Mouse (Mus musculus) spleen, adult 12 weeks (tissue): Measurements from ENCODE around the gene Ap1s3.

ENCODE experiments used
- DNase-seq: peaks from one replicate; pipeline ENCODE4 v3.0.0; 2022; ENCODE audit warnings: low spot score

Ap1s3 gene

GRCm38 (mm10) chr1:79592721-79593277, 79.0 kb downstream of the Ap1s3 start:
- DNase-seq, result no peak

DNA sequence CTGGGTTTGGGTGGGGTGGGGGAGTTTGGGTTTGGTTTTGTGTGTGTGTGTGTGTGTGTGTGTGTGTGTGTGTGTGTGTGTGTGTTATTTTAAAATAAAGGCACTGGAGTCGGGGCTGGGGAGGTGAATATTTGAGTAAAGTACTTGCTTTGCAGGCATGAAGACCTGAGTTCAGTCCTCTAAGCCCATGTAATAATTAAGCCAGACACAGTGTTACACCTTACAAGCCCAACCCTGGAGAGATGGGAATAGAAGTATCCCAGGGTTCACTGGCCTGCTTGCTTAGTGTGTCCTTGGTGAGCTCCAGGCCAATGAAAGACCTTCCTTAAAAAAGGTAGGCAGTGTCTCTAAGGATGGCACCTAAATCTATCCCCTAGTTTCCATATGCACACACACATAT, 80.7 kb downstream of the Ap1s3 start:
- no peak for DNase-seq

GRCm38 (mm10) chr1:79589971-79590763, 81.6 kb downstream of the Ap1s3 start:
- no peak for DNase-seq

GRCm38 (mm10) chr1:79589424-79589823, 82.3 kb downstream of the Ap1s3 start:
- no peak for DNase-seq

DNA sequence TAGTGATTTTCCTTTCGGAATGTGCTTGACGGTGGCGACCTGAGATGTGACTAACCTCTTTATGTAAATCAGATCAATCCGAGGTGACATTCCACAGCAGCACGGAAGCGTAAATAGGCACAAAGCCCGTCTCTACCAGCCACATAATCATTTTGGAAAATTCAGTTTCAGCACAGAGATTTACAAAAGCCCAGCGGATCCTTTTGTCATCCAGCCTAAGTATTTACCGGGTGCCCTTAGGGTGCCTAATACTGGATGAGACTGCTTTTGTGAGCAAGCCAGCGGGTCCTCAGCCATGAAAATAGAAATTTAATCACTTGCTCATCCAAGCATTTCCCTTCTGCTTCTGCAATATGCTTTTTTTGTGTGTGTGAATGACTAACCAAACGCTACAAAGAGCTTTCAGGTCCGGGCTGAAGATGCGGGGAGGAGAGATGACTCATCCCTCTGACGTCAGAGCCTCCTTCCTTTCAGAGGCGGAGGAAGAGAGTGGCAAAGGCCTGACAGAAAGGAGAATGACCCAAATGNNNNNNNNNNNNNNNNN, 90.6 kb downstream of the Ap1s3 start:
- no peak for DNase-seq

DNA sequence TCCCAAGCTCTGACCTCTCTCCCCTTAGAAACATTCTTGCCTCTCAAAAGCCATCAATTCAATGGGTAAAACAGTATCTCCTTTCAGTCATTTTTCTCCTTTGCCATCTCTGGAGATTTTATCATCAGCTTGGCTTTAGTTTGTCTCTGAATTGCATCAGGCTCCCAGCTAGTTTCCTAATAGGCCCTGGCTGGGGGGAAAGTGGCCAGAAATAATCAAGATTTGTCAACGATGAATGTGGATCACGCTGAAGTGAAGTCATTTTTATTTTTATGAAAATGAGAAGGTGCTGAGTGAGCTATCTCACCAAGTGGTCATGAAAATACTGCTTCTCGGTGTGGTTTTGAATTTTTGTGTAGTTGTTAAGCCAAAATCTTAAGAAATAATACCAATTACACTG, 94.4 kb downstream of the Ap1s3 start:
- DNase-seq, result no peak

DNA sequence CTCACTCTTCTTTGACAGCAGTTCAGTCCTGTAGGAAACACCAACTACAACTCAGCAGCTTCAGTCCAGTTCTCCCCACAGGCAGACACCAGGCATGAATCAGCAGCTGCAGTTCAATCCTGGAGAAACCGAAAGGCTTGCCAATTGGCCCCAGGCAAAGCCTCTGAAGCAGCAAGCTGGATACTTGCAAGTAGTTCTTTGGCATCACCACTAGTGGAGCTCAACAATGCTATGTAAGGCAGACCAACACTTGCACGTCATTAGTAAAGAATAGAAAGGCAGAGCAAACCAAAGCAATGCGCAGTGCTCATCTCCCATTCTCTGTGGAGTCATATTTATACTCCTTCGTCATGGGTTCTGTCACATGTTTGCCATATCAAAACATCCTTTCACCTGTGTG, 99.9 kb downstream of the Ap1s3 start:
- DNase-seq, result no peak

GRCm38 (mm10) chr1:79571126-79571525, 100.6 kb downstream of the Ap1s3 start:
- DNase-seq, result no peak

DNA sequence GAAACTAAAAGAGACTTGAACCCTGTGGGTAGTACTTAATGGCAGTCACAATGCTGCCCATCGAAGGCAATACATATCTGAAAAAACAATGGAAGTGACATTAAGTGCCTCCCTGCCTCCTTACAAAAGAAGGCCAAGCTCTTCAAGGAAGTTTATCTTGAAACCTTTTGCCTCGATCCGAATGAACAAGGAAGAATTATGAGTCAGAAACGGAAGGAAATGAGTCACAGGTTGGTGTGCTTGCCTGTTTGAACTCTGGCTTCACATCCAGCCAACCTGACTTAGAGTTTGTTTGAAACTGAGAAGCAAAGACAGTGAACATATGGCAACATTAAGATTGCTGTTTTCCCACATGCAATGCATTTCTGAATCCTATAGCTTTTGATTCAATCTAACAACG, 110.6 kb downstream of the Ap1s3 start:
- DNase-seq, result no peak
